Mouse (Mus musculus) cerebellum, postnatal 4 days (tissue): Measurements from ENCODE around the gene Nsun4.
A peak's percentile ranks its signal among the peaks of the same experiment; 100 is the strongest.

Experiments used
- DNase-seq, 2 experiments: peaks; one replicate each; pipeline ENCODE4 v3.0.0; 2022; ENCODE audit warnings: low spot score in 2 of 2, mixed read lengths in 1 of 2

Nsun4 gene

GRCm38 (mm10) chr4:116048130-116048920, 5.4 kb downstream of the Nsun4 start:
- DNase-seq = no peak

- no peak for DNase-seq
Observed at GRCm38 (mm10) chr4:116047681-116048080, 6.0 kb downstream of the Nsun4 start.

GRCm38 (mm10) chr4:116046604-116047003, 7.1 kb downstream of the Nsun4 start:
- no peak for DNase-seq

GRCm38 (mm10) chr4:116042186-116042585, 11.5 kb downstream of the Nsun4 start:
- DNase-seq = no peak

GRCm38 (mm10) chr4:116040466-116040865, 13.2 kb downstream of the Nsun4 start:
- no peak for DNase-seq

GRCm38 (mm10) chr4:116033374-116033773, 20.3 kb downstream of the Nsun4 start:
- no peak for DNase-seq

- DNase-seq = no peak
Observed at GRCm38 (mm10) chr4:116032906-116033305, 20.8 kb downstream of the Nsun4 start.

GRCm38 (mm10) chr4:116017902-116018746, 35.6 kb downstream of the Nsun4 start, which contains the start of gene Faah:
Gene Faah (minus strand): TSS chr4:116017926.
- DNase-seq = no peak

- peak; percentile 62 to 65 for DNase-seq
Observed at GRCm38 (mm10) chr4:116017300-116017901, 36.3 kb downstream of the Nsun4 start.

GRCm38 (mm10) chr4:116016862-116017299, 36.8 kb downstream of the Nsun4 start:
- no peak for DNase-seq

GRCm38 (mm10) chr4:116016396-116016795, 37.3 kb downstream of the Nsun4 start:
- DNase-seq = no peak

GRCm38 (mm10) chr4:116015996-116016395, 37.7 kb downstream of the Nsun4 start:
- no peak for DNase-seq

GRCm38 (mm10) chr4:116015502-116015901, 38.2 kb downstream of the Nsun4 start:
- DNase-seq = no peak

- no peak for DNase-seq
Observed at GRCm38 (mm10) chr4:116010186-116010585, 43.5 kb downstream of the Nsun4 start.

- no peak for DNase-seq
Observed at GRCm38 (mm10) chr4:116001206-116001605, 52.5 kb downstream of the Nsun4 start.

GRCm38 (mm10) chr4:116000671-116001070, 53.0 kb downstream of the Nsun4 start:
- no peak for DNase-seq

GRCm38 (mm10) chr4:115996729-115997128, 56.9 kb downstream of the Nsun4 start:
- DNase-seq = no peak

GRCm38 (mm10) chr4:115995376-115995730, 58.3 kb downstream of the Nsun4 start:
- no peak for DNase-seq

- no peak for DNase-seq
Observed at GRCm38 (mm10) chr4:115994662-115995375, 58.9 kb downstream of the Nsun4 start.

- no peak for DNase-seq
Observed at GRCm38 (mm10) chr4:115989382-115989781, 64.3 kb downstream of the Nsun4 start.

- no peak for DNase-seq
Observed at GRCm38 (mm10) chr4:115987858-115988530, 65.7 kb downstream of the Nsun4 start.
